Mouse (Mus musculus) cerebellum, adult 2 months (tissue): Measurements from ENCODE around the gene Hs3st5. TPM values are rescaled to one million over a fixed set of nuclear protein-coding genes. Genes with fewer than 3 reads are reported as not detected.
A peak's percentile ranks its signal among the peaks of the same experiment; 100 is the strongest.

Experiments
- DNase-seq, 2 experiments: peaks; one replicate each; pipeline ENCODE4 v3.0.0; 2021
- H3K27ac ChIP-seq: fragments of 200-500 bp; 2 replicates; pipeline ENCODE4 v1.5.1; 2012; ENCODE audit warnings: low read length, control low read depth, inconsistent platforms; ENCODE audit not compliant: insufficient read depth
- H3K27me3 ChIP-seq: fragments of 200-500 bp; 2 replicates; pipeline ENCODE4 v1.6.1; 2012; ENCODE audit warnings: inconsistent platforms, mild to moderate bottlenecking, low read length, moderate library complexity; ENCODE audit not compliant: control insufficient read depth, insufficient read depth
- H3K4me1 ChIP-seq: fragments of 200-500 bp; 2 replicates; pipeline ENCODE4 v1.6.1; 2011; ENCODE audit warnings: low read length; ENCODE audit not compliant: control insufficient read depth, insufficient read depth
- H3K4me3 ChIP-seq: fragments of 200-500 bp; replicated peaks from 2 replicates; pipeline ENCODE3; 2011; ENCODE audit warnings: mild to moderate bottlenecking, low read depth, low read length, control low read depth; ENCODE audit not compliant: insufficient read depth
- CTCF ChIP-seq: fragments of 200-500 bp; IDR thresholded peaks from 2 replicates; pipeline ENCODE4 v1.5.1; 2011; ENCODE audit warnings: low read depth, mild to moderate bottlenecking, control low read depth, low read length, moderate library complexity, borderline replicate concordance; ENCODE audit not compliant: insufficient read depth
- POLR2A ChIP-seq: fragments of 200-500 bp; IDR thresholded peaks from 2 replicates; pipeline ENCODE4 v1.6.1; 2011; ENCODE audit warnings: low read length, control low read depth, borderline replicate concordance; ENCODE audit not compliant: insufficient read depth
- WGBS: fragments of 180-500 bp; shearing (Covaris S2); methylation state at CpG from one replicate; pipeline ENCODE4 v1.1.7; 2018; 5-methylcytosine and 5-hydroxymethylcytosine counted together
- polyA plus RNA-seq: library from polyadenylated mRNA; depleted of rRNA; stranded (reverse); fragments of >200 nt; gene quantifications from 2 replicates; pipeline ENCODE4 v1.2.3, GENCODE M21; 2012

The Hs3st5 gene
- polyA plus RNA-seq, 1 experiment = 8.1 TPM

DNA sequence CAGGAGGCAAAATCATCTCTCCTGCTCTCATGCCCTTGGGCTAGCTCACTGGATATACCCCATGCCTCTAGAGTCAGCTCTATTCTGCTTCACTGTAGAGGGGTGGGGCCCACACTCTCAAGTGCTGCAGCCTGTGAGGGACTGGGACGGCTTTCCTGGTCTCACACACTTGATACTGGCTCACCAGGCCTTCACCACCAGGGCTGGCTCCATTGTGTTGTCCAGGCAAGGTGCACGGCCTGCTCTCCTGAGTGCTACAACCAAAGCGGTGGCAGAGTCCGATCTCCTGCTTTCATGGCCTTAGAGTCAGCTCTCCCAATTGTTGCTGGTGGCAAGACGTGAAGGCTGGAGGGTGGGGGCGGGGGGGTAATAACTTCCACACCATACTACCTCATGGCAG lies 268.3 kb downstream of the Hs3st5 start:
- Histone ChIP-seq H3K27ac (no peak overlapping the region), H3K4me3 (no peak overlapping the region), H3K27me3 (no peaks in the 10 kb centered on the region), H3K4me1 (no peaks in the 10 kb centered on the region)
- WGBS = 89% methylated on average over 6 of the region's 6 CpGs
- TF ChIP-seq CTCF = no peak
- no peak for TF ChIP-seq POLR2A
- no peak for DNase-seq

DNA sequence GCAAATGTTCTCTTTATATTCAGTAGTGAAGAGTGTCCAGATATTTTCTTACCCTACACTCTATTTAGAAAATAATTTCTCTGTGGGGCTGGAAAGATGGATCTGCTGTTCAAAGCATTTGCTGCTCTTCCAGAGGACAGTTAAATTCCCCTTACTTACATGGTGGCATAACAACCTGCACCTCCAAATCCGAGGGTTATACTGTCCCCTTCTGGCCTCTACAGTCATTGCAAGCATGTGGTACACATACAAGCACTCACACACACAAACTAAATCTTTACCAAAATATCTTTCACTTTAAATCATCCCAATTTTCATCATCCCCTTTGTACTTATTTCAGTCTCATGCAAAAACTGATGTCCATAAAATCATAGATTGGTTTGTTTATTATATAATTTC lies 275.0 kb downstream of the Hs3st5 start:
- Histone ChIP-seq H3K4me1 (no peaks in the 10 kb centered on the region), H3K4me3 (no peak overlapping the region), H3K27me3 (no peaks in the 10 kb centered on the region), H3K27ac (no peak overlapping the region)
- 75% methylated on average over 1 of the region's 1 CpGs for WGBS
- no peak for DNase-seq
- TF ChIP-seq CTCF (no peak), POLR2A (no peak)

DNA sequence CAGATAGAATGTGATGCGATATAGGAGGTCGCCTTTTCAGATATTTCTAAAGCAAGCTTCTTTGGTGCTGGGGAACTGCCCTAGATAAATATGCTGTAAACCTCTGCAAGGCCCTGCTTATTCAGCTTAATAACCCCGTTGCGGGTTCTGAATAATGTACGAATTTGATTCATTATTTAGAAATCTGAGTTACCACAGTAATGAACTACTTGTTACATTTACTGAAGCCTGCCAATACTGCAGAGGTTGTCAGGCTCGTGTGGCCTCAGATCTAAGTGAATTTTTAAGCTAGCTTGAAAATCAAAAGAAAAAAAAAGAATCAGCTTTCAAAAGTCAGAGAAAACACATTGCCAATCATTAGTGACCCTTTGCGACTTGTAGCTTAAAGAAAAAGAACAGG lies 280.4 kb downstream of the Hs3st5 start:
- no peak for TF ChIP-seq CTCF
- no peak for TF ChIP-seq POLR2A

DNA sequence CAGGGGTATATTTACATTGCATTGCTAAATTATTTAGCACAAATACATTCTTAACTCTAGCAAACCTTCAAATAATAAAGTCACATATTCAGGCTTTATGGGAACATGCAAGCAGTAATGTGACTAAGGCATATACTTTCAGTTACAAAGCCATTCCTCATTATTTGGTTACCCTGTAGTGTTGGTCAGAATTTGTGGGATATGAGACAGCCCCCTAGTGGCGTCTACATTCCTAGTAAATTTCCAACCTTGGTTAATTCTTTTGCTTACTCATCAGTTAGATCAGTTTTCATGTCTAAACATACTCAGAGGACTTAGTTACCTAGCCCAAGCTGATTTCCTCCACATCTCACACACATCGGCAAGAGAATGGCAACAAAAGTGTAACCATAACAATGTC lies 285.2 kb downstream of the Hs3st5 start:
- peak in 1 of 2 experiments; percentile 7 for DNase-seq
- 45% methylated on average over 2 of the region's 2 CpGs for whole genome bisulfite sequencing
- H3K4me1 ChIP-seq = no peaks in the 10 kb centered on the region
- H3K27me3 ChIP-seq = no peaks in the 10 kb centered on the region
- TF ChIP-seq POLR2A (no peak), CTCF (no peak)
- no peak overlapping the region for H3K4me3 ChIP-seq
- H3K27ac ChIP-seq = no peak overlapping the region

More for the DNA sequence above, 280.4 kb downstream of the Hs3st5 start:
- no peak for DNase-seq
- Histone ChIP-seq H3K27ac (no peak overlapping the region), H3K27me3 (no peaks in the 10 kb centered on the region), H3K4me1 (no peaks in the 10 kb centered on the region), H3K4me3 (no peak overlapping the region)
- 92% methylated on average over 7 of the region's 7 CpGs for WGBS

DNA sequence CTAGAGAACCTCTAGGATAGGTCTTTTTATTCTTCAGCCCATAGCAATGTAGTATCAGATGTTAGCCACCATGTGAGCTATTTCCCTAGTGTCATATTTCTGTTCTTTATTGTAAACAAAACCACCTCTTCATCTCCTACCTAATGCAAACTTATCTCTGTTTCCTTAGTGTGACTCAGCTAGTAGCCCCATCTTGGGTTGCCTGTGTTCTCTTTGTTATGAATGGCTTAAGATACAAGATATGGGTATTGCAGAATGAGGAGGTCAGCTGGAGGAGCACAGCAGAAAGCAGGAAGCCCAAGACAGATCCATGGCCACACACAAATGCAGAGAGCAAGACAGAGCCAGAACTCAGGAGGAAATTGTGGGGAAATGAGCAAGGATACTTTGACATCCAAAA lies 288.7 kb downstream of the Hs3st5 start:
- no peak overlapping the region for H3K4me3 ChIP-seq
- no peaks in the 10 kb centered on the region for H3K27me3 ChIP-seq
- no peak overlapping the region for H3K27ac ChIP-seq
- TF ChIP-seq CTCF (no peak), POLR2A (no peak)
- no peaks in the 10 kb centered on the region for H3K4me1 ChIP-seq
- no peak for DNase-seq

DNA sequence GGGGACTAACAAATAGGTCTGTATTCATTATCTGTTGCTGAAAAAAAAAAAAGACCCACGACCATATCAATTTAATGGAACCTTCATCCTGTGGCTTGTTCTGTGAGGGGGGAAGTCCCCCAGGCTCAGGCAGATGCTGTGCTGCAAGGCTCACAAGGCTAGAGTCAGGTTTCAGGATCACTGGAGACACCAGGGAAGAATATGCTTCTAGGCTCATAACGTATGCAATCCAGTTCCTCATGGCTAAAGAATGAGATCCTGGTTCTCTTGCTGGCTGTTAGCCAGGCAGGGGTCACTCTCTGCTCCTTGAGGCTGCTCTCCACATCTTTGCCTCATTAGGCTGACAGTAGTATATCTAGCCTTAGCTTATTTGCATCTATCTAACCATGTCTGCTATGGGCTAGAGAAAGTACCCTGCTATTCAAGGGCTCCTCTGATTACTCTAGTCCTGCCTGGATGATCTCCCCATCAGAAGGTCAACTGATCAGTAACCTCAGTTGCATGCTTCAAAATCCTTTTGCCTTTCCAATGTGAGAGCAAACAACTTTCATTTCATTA lies 294.4 kb downstream of the Hs3st5 start:
- no peak for DNase-seq
- WGBS = 24% methylated on average over 2 of the region's 2 CpGs
- H3K27me3 ChIP-seq = no peaks in the 10 kb centered on the region
- H3K4me1 ChIP-seq = no peaks in the 10 kb centered on the region
- H3K27ac ChIP-seq = no peak overlapping the region
- TF ChIP-seq CTCF (no peak), POLR2A (no peak)
- no peak overlapping the region for H3K4me3 ChIP-seq

DNA sequence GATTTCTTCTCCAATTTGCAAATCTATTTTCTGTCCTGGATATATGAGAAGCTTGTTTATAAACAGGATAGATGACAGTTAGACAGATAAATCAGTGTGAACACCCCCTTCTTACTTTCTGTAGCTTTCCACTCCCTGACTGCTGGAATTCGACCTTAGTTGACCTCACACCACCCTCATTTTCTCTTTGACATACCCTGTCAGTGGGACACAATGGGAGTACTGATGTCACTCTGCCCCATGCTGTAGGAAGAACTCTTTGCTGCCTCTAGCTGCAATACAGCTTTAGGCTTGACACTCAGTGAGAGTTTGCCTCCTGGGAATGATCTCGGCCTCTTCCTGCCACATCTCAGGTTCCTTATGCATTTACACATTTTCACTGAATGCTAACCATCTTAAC lies 297.1 kb downstream of the Hs3st5 start:
- 40% methylated on average over 2 of the region's 2 CpGs for WGBS
- H3K27ac ChIP-seq = no peak overlapping the region
- no peak overlapping the region for H3K4me3 ChIP-seq
- H3K27me3 ChIP-seq = no peaks in the 10 kb centered on the region
- TF ChIP-seq CTCF (no peak), POLR2A (no peak)
- no peaks in the 10 kb centered on the region for H3K4me1 ChIP-seq
- DNase-seq = no peak

DNA sequence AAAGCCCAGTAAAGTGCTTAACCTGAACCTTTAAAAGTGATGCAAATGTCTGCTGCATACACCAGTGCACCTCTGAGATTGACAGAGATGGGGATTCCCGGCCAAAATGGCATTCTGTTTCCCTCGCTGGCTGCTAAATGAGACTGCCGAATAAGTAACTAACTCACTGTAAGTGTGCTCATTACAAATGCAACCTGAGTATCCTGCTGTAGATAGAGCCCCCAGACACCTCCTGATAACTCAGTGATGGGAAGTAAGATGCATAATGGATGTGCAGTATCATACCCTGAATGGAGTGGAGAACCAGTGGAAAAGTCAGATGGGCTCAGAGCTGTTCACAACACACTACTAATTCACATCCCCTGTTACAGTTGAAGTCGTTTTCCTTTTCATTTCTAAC lies 298.7 kb downstream of the Hs3st5 start:
- Histone ChIP-seq H3K27ac (no peak overlapping the region), H3K4me1 (no peaks in the 10 kb centered on the region), H3K4me3 (no peak overlapping the region), H3K27me3 (no peaks in the 10 kb centered on the region)
- TF ChIP-seq CTCF (no peak), POLR2A (no peak)
- 31% methylated on average over 4 of the region's 4 CpGs for WGBS
- no peak for DNase-seq
